Mouse (Mus musculus) E14TG2a.4 (cell line): ENCODE measurements at regions not wholly inside any gene's neighbourhood (a gene's known extent, or its start where the extent isn't known, plus 50 kb on each side); places are given as distances from the start of the nearest gene placed in this dataset.

ENCODE experiments used
- H3K27me3 ChIP-seq: 2 replicates; pipeline ENCODE4 v1.6.1; 2014; ENCODE audit warnings: low read length, control low read depth; ENCODE audit not compliant: insufficient read depth
- H3K36me3 ChIP-seq: 2 replicates; pipeline ENCODE4 v1.6.1; 2014; ENCODE audit warnings: low read length, control low read depth; ENCODE audit not compliant: insufficient read depth
- H3K4me1 ChIP-seq: replicated peaks from 2 replicates; pipeline ENCODE4 v1.6.1; 2014; ENCODE audit warnings: low read depth, low read length, control low read depth
- H3K4me3 ChIP-seq: replicated peaks from 2 replicates; pipeline ENCODE4 v1.5.1; 2014; ENCODE audit warnings: mild to moderate bottlenecking, low read length
- H3K9me3 ChIP-seq: 2 replicates; pipeline ENCODE4 v1.6.1; 2014; ENCODE audit warnings: low read length, control low read depth
- CTCF ChIP-seq: conservative IDR thresholded peaks from 2 replicates; pipeline ENCODE4 v1.5.1; 2014; ENCODE audit warnings: low read length
- NANOG ChIP-seq: IDR thresholded peaks from 2 replicates; pipeline ENCODE4 v1.6.1; 2014; ENCODE audit warnings: borderline replicate concordance, low read length, mixed read lengths
- POU5F1 ChIP-seq: IDR thresholded peaks from 2 replicates; pipeline ENCODE4 v1.6.1; 2014; ENCODE audit warnings: low read length, borderline replicate concordance

GRCm38 (mm10) chr7:136220245-136221167 is 504.3 kb upstream of the Mki67 start:
- peaks cover 10% of the 10 kb centered on the region; the same call in 1 of the 2 replicates for H3K27me3 ChIP-seq
- no peaks in the 10 kb centered on the region for H3K4me1 ChIP-seq
- H3K9me3 ChIP-seq = peaks cover 11% of the 10 kb centered on the region
- TF ChIP-seq POU5F1 (no peak), NANOG (no peak), CTCF (no peak)
- H3K36me3 ChIP-seq = no peaks in the 10 kb centered on the region
- no peak overlapping the region for H3K4me3 ChIP-seq

- Histone ChIP-seq H3K4me3 (no peak overlapping the region), H3K4me1 (no peaks in the 10 kb centered on the region), H3K9me3 (peaks cover 11% of the 10 kb centered on the region), H3K27me3 (peaks cover 8% of the 10 kb centered on the region; the same call in 1 of the 2 replicates), H3K36me3 (no peaks in the 10 kb centered on the region)
- TF ChIP-seq CTCF = no peak
- no peak for TF ChIP-seq NANOG
- TF ChIP-seq POU5F1 = no peak
Measured at GRCm38 (mm10) chr7:136221620-136222019, 505.5 kb upstream of the Mki67 start.

GRCm38 (mm10) chr7:136226031-136226430 is 509.9 kb upstream of the Mki67 start:
- Histone ChIP-seq H3K4me1 (no peaks in the 10 kb centered on the region), H3K36me3 (no peaks in the 10 kb centered on the region), H3K4me3 (no peak overlapping the region), H3K9me3 (no peaks in the 10 kb centered on the region), H3K27me3 (no peaks in the 10 kb centered on the region)
- no peak for TF ChIP-seq CTCF
- TF ChIP-seq NANOG = no peak
- TF ChIP-seq POU5F1 = no peak

- no peak for TF ChIP-seq POU5F1
- H3K36me3 ChIP-seq = no peaks in the 10 kb centered on the region
- no peaks in the 10 kb centered on the region for H3K9me3 ChIP-seq
- no peaks in the 10 kb centered on the region for H3K27me3 ChIP-seq
- H3K4me1 ChIP-seq = no peaks in the 10 kb centered on the region
- no peak overlapping the region for H3K4me3 ChIP-seq
Measured at GRCm38 (mm10) chr7:136228331-136228730, 512.2 kb upstream of the Mki67 start.

GRCm38 (mm10) chr7:136229592-136229991 is 513.4 kb upstream of the Mki67 start:
- no peaks in the 10 kb centered on the region for H3K9me3 ChIP-seq
- no peaks in the 10 kb centered on the region for H3K4me1 ChIP-seq
- no peaks in the 10 kb centered on the region for H3K36me3 ChIP-seq
- TF ChIP-seq POU5F1 (no peak), NANOG (no peak), CTCF (no peak)
- no peak overlapping the region for H3K4me3 ChIP-seq
- no peaks in the 10 kb centered on the region for H3K27me3 ChIP-seq

GRCm38 (mm10) chr7:136232177-136232576 is 516.0 kb upstream of the Mki67 start:
- Histone ChIP-seq H3K4me1 (no peaks in the 10 kb centered on the region), H3K9me3 (no peaks in the 10 kb centered on the region), H3K27me3 (no peaks in the 10 kb centered on the region), H3K36me3 (no peaks in the 10 kb centered on the region), H3K4me3 (no peak overlapping the region)
- TF ChIP-seq NANOG = no peak
- no peak for TF ChIP-seq CTCF
- no peak for TF ChIP-seq POU5F1

- no peaks in the 10 kb centered on the region for H3K4me1 ChIP-seq
- no peak overlapping the region for H3K4me3 ChIP-seq
- H3K9me3 ChIP-seq = no peaks in the 10 kb centered on the region
- TF ChIP-seq NANOG = no peak
- TF ChIP-seq POU5F1 = no peak
- TF ChIP-seq CTCF = no peak
- H3K36me3 ChIP-seq = no peaks in the 10 kb centered on the region
- H3K27me3 ChIP-seq = no peaks in the 10 kb centered on the region
Measured at GRCm38 (mm10) chr7:136235563-136235962, 519.4 kb upstream of the Mki67 start.

- no peak for TF ChIP-seq CTCF
- TF ChIP-seq NANOG = no peak
- TF ChIP-seq POU5F1 = no peak
- Histone ChIP-seq H3K9me3 (no peaks in the 10 kb centered on the region), H3K4me3 (no peak overlapping the region), H3K4me1 (no peaks in the 10 kb centered on the region), H3K27me3 (no peaks in the 10 kb centered on the region), H3K36me3 (no peaks in the 10 kb centered on the region)
Measured at GRCm38 (mm10) chr7:136236391-136236790, 520.2 kb upstream of the Mki67 start.

- no peaks in the 10 kb centered on the region for H3K9me3 ChIP-seq
- no peak overlapping the region for H3K4me3 ChIP-seq
- peaks cover 11% of the 10 kb centered on the region for H3K27me3 ChIP-seq
- peaks cover 18% of the 10 kb centered on the region for H3K4me1 ChIP-seq
- TF ChIP-seq NANOG (no peak), POU5F1 (no peak), CTCF (no peak)
- no peaks in the 10 kb centered on the region for H3K36me3 ChIP-seq
Measured at GRCm38 (mm10) chr7:136265691-136266090, 549.5 kb upstream of the Mki67 start.
